Comparison of ENCODE assay signal across 9 mouse cellular contexts in genomic region chr17:46511059-46511710, GRCm38 (mm10). TPM values are rescaled to one million over a fixed set of nuclear protein-coding genes. Genes with fewer than 3 reads are reported as not detected.
DNase-seq lines count a peak whose midpoint lies in the region; ATAC-seq and TF ChIP-seq lines count a peak whose summit lies in the region.
"Had no signal": no experiment of that assay in that cellular context is flagged by ENCODE, and none has a peak within 500 bp of the region (broad histone marks: within the 10 kb centered on the region; RNA-seq: fewer than 3 reads in every experiment).

No protein-coding gene starts in this region.

- peak; percentile 59 for ATAC-seq in lung, embryonic 16.5 days (ENCODE audit: low read depth)
- peak; percentile 37; the same call in 1 of the 2 replicates for ATAC-seq in hindbrain, embryonic 16.5 days

- H3K9me3 ChIP-seq in lung, embryonic 16.5 days (ENCODE audit: control insufficient read depth, low read length), result no peaks in the 10 kb centered on the region
- H3K9me3 ChIP-seq in hindbrain, embryonic 16.5 days (ENCODE audit: control insufficient read depth, low read length), result no peaks in the 10 kb centered on the region
- H3K9me3 ChIP-seq: limb, embryonic 13.5 days had no signal

- no peak overlapping the region for H3K27ac ChIP-seq in lung, embryonic 16.5 days (ENCODE audit: low read length)
- no peak overlapping the region for H3K27ac ChIP-seq in cortical plate, adult 2 months (ENCODE audit: insufficient read depth, low read length)
- H3K27ac ChIP-seq in hindbrain, embryonic 16.5 days (ENCODE audit: low read depth, low read length), result no peak overlapping the region
- H3K27ac ChIP-seq: limb, embryonic 13.5 days had no signal

- H3K36me3 ChIP-seq in lung, embryonic 16.5 days (ENCODE audit: control insufficient read depth, insufficient read depth, low read length), result no peaks in the 10 kb centered on the region
- H3K36me3 ChIP-seq in hindbrain, embryonic 16.5 days (ENCODE audit: control insufficient read depth, insufficient read depth, low read length), result peaks cover 19% of the 10 kb centered on the region

- no peak overlapping the region for H3K9ac ChIP-seq in lung, embryonic 16.5 days (ENCODE audit: low read length)
- H3K9ac ChIP-seq in hindbrain, embryonic 16.5 days (ENCODE audit: low read depth, low read length), result no peak overlapping the region
- H3K9ac ChIP-seq: limb, embryonic 13.5 days had no signal

- no peak for DNase-seq in lung, postnatal 25 days (ENCODE audit: low spot score)
- DNase-seq in retina, embryonic 14.5 days (ENCODE audit: low spot score), result peak; percentile 77
- DNase-seq in layer of hippocampus, adult 9-11 months, result no peak
- no peak for DNase-seq in right cerebral cortex, postnatal 10 days (ENCODE audit: low spot score in 2 of 2)
- DNase-seq in Muller cell, postnatal 12 days (ENCODE audit: inconsistent ontology term), result no peak

- H3K4me1 ChIP-seq in lung, embryonic 16.5 days (replicated peaks; ENCODE audit: control insufficient read depth, insufficient read depth, low read length), result no peaks in the 10 kb centered on the region
- no peaks in the 10 kb centered on the region for H3K4me1 ChIP-seq in cortical plate, adult 2 months (ENCODE audit: control insufficient read depth, insufficient read depth, low read length)
- no peaks in the 10 kb centered on the region for H3K4me1 ChIP-seq in hindbrain, embryonic 16.5 days (ENCODE audit: control insufficient read depth, insufficient read depth, low read depth, low read length)
- H3K4me1 ChIP-seq: limb, embryonic 13.5 days had no signal

- no peaks in the 10 kb centered on the region for H3K27me3 ChIP-seq in lung, embryonic 16.5 days (ENCODE audit: control insufficient read depth, insufficient read depth, low read depth, low read length)
- H3K27me3 ChIP-seq in hindbrain, embryonic 16.5 days (replicated peaks; ENCODE audit: control insufficient read depth, insufficient read depth, low read length), result no peaks in the 10 kb centered on the region
- H3K27me3 ChIP-seq: limb, embryonic 13.5 days had no signal

- peak; percentile 33 for TF ChIP-seq CTCF in cortical plate, adult 2 months (IDR thresholded peaks at IDR 0.05; ENCODE audit: extremely low read depth, insufficient read depth, low read length)

- no peak overlapping the region for H3K4me2 ChIP-seq in lung, embryonic 16.5 days (ENCODE audit: low read depth, low read length)
- no peak overlapping the region for H3K4me2 ChIP-seq in hindbrain, embryonic 16.5 days (ENCODE audit: low read length)
- H3K4me2 ChIP-seq: limb, embryonic 13.5 days had no signal

- H3K4me3 ChIP-seq in lung, embryonic 16.5 days (ENCODE audit: low read length), result no peak overlapping the region
- H3K4me3 ChIP-seq in cortical plate, adult 2 months (ENCODE audit: insufficient read depth, low read length), result no peak overlapping the region
- H3K4me3 ChIP-seq in hindbrain, embryonic 16.5 days (ENCODE audit: low read length), result no peak overlapping the region
- H3K4me3 ChIP-seq: limb, embryonic 13.5 days had no signal

- TF ChIP-seq POLR2A in cortical plate, adult 2 months (IDR thresholded peaks at IDR 0.05; ENCODE audit: extremely low read depth, insufficient read depth, low read length), result no peak

- 51% methylated on average over 11 of the region's 11 CpGs for WGBS in lung, embryonic 16.5 days
- 50% methylated on average over 11 of the region's 11 CpGs for WGBS in hindbrain, embryonic 16.5 days

RNA-seq across cellular contexts. Expression of gene Dnph1, which starts 14.7 kb away (rescaled TPM):
- polyA plus RNA-seq in lung, embryonic 16.5 days (2015; fragmentation: Nextera tagmentation; extraction: Ambion mirVana), result 33.4 and 37.2 TPM in 2 replicates
- 5.9 and 6.5 TPM in 2 replicates for polyA plus RNA-seq in cortical plate, adult 2 months (2012; rRNA removed)
- polyA plus RNA-seq in hindbrain, embryonic 16.5 days (2015; fragmentation: Nextera tagmentation; extraction: Ambion mirVana), result 18.7 and 19.0 TPM in 2 replicates

RNA-seq across cellular contexts. Expression of gene Ttbk1, which starts 23.7 kb away (rescaled TPM):
- 0.03 and 0.05 TPM in 2 replicates for polyA plus RNA-seq in lung, embryonic 16.5 days (2015; fragmentation: Nextera tagmentation; extraction: Ambion mirVana)
- polyA plus RNA-seq in cortical plate, adult 2 months (2012; rRNA removed), result 56.2 and 57.3 TPM in 2 replicates
- 5.1 and 5.5 TPM in 2 replicates for polyA plus RNA-seq in hindbrain, embryonic 16.5 days (2015; fragmentation: Nextera tagmentation; extraction: Ambion mirVana)

RNA-seq across cellular contexts. Expression of gene Cul9, which starts 35.0 kb away (rescaled TPM):
- polyA plus RNA-seq in lung, embryonic 16.5 days (2015; fragmentation: Nextera tagmentation; extraction: Ambion mirVana), result 4.0 and 4.1 TPM in 2 replicates
- 60.0 and 70.5 TPM in 2 replicates for polyA plus RNA-seq in cortical plate, adult 2 months (2012; rRNA removed)
- 19.7 and 25.1 TPM in 2 replicates for polyA plus RNA-seq in hindbrain, embryonic 16.5 days (2015; fragmentation: Nextera tagmentation; extraction: Ambion mirVana)

RNA-seq across cellular contexts. Expression of gene Srf, which starts 44.8 kb away (rescaled TPM):
- 6.1 and 6.5 TPM in 2 replicates for polyA plus RNA-seq in lung, embryonic 16.5 days (2015; fragmentation: Nextera tagmentation; extraction: Ambion mirVana)
- polyA plus RNA-seq in cortical plate, adult 2 months (2012; rRNA removed), result 89.1 and 90.0 TPM in 2 replicates
- 3.5 and 3.6 TPM in 2 replicates for polyA plus RNA-seq in hindbrain, embryonic 16.5 days (2015; fragmentation: Nextera tagmentation; extraction: Ambion mirVana)
